Mouse (Mus musculus) retina, embryonic 14.5 days (tissue): ENCODE measurements around the gene Aco2.
A peak's percentile ranks its signal among the peaks of the same experiment; 100 is the strongest.
"Not testable (repeated sequence)": the region's sequence is repeated elsewhere in the genome, so short reads cannot be mapped to it uniquely, and the experiment has no call there.

Experiments used
- DNase-seq: peaks from one replicate; pipeline ENCODE4 v3.0.0-alpha.2; 2015; ENCODE audit warnings: low spot score

Aco2 gene

GRCm38 (mm10) chr15:81879531-81880401 is 7.7 kb downstream of the Aco2 start:
- DNase-seq: peak; percentile 10

DNA sequence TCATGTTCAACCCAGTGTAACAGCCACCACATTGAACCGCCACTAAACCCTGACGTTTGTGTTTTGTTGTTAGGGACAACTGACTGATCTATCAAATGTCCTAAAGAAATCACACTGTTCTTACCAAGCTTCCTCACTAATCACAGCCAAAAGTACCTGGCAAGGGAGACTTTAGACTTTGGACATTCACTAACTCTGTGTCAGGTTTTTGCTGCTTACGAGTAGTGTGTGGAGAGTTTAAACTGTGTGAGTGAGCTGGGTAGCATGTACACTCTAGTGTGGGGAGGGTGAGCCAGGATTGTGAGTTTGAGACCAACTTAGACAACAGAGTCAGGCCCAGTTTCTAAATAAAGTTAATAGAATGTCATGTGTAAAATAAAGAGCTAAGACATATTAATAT is 10.2 kb downstream of the Aco2 start:
- DNase-seq: no peak

DNA sequence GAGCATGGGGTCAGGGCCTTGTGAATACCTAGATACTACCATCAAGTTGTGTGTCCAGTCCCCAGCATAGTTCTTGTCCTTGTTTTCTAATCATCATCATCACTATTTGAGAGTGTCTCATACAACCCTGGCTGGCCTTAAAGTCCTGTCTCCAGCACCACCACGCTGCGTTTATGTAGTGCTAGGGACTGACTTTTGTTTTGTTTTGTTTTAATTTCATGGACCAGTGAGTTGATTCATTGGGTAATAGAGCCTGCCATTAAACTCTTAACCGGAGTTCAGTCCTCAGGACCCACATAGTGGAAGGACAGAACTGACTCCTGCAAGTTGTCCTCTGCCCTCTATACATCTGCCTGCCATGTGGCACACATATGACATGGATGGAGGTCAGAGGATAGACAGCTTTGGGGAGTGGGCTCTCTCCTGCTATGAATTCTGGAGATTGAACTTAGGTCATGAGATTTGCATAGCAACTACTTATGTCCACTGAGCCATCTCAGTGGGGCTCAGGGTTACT is 13.4 kb downstream of the Aco2 start:
- no peak for DNase-seq

- DNase-seq: no peak
Measured at GRCm38 (mm10) chr15:81886795-81887550, 14.9 kb downstream of the Aco2 start.

- no peak for DNase-seq
Measured at GRCm38 (mm10) chr15:81889175-81889574, 17.1 kb downstream of the Aco2 start.

DNA sequence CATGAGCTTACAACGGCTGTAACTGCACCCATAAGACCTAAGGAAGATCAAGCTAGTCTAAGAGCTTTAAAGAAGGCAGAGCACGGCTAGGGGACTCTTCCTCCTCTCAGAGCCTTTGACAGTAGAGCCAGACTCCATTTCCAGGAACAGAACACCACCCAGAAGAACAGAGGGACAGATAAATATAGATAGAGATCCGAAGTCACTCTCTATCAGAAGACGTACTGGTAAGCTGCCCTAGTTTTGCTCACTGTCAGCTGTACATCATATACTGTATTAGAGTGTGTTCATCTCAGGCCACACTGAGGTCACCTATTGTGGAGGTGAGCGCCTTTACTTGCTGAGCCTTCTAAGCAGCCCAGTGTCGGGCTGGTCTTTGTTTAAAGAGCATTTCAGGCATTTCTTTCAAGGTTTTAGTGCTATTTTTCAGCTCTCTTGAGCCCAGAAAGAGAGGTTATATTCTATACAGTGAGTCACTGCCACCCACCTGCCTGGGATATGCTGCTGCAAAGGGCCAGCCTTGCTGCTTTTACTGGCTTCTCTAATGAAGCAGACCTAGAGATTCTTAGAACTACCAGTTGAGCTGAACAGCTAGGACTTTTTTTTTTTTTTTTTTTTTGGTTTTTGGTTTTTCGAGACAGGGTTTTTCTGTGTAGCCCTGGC is 19.2 kb downstream of the Aco2 start:
- no peak for DNase-seq

DNA sequence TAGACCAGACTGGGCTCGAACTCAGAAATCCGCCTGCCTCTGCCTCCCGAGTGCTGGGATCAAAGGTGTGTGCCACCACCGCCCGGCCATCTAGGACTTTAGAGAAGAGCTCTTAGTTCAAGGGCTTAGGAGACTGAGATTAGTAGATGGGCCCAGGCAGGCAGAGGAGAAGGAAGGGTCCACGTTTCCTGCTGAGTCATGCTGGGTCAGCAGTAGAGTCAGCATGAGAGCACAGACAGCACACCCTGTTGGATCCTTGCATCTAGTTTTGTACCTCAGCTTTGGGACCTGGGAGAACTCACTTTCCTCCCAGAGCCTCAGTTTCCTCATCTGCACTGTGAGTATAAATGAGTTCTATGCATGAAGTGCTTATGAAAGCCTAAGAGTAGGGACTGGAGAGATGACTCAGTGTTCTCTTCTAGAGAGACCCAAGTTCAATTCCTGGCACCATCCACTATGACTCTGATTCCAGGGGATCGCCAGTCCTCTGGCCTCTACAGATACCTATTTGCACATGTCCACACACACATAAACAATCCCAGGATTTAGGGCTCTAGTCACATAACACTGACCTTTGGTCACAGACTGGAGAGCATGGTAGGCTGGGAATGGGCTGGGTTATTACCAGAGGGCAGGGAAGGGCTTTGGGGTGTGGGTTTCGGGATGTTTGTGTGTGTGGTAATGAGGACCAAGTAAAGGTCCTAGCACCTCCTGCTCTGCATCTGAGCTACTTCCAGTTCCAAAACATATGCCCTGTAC is 19.9 kb downstream of the Aco2 start:
- DNase-seq: no peak

DNA sequence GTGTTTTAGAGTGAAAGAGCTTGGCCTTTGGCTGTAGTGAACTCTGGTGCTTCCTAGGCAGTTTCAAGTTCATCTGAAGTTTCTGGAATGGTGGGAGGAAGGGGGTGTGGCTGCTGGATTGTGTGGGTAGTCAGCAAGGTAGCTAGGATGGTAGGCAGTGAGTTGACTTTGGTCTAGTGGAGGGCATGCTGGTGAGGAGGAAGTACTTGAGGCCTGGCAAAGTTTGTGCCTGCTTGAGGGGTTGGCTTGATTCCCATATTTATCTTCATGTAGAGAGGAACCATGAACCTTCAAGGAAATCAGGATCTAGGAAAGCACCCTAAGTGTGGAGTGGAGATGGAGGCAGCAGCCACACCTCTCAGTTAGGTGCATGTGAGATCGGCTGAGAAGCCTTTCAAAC is 21.9 kb downstream of the Aco2 start:
- DNase-seq: no peak

- no peak for DNase-seq
Measured at GRCm38 (mm10) chr15:81896407-81896806, 24.3 kb downstream of the Aco2 start.

DNA sequence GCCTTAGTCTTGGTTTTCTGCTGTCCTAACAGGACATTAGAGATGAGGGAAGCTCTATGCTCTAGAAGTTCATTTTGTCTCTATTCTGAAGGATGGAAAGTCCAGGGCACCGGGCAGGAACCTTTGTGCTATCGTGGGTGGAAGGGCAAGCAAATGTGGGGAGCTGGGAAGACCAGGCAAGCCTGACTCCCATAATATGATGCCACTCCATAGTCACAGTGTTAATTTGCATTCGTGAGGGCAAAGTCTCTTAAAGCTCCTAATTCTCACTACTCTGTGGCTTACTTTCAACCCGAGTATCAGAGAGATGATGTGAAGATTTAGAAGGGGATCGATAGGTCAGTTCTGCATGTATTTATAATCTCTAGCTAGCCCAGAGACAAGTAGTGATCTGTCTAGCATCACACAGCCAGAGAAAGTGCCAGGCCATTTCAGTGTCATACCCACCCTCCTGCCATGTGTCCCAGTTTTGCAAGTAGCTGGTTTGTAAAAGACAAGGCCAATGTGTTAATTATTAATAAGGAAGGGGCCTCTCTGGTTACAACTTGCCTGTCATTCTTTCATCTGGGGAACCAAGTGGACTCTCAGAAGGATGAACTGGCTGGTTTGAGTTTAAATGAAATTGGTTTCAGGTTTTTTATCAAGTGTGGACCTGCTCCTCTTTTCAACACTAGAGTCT is 25.6 kb downstream of the Aco2 start:
- DNase-seq: no peak

DNA sequence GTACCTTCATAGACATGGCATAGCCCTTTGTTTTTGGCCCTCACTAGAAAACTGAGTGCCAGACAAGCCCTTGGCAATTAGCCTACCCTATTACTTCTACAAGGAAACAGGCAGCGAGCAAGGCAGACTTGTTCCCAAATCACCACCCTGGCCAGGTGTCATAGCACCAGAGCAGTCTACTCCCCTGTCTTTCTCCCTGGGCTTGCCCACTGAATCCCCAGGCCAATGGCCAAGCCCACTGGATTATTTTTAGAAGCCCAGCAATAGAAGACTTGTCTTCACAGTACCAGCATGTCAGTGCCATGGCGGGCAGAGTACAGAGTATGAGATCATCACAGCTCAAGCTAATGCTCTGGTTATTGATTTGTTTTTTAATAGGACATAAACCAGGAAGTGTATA is 26.6 kb downstream of the Aco2 start:
- no peak for DNase-seq

- peak; percentile 83 for DNase-seq
Measured at GRCm38 (mm10) chr15:81904939-81905338, 32.8 kb downstream of the Aco2 start.

- DNase-seq: no peak
Measured at GRCm38 (mm10) chr15:81907953-81908352, 35.8 kb downstream of the Aco2 start.

- not testable (repeated sequence) for DNase-seq
Measured at GRCm38 (mm10) chr15:81908767-81909166, 36.7 kb downstream of the Aco2 start.

DNA sequence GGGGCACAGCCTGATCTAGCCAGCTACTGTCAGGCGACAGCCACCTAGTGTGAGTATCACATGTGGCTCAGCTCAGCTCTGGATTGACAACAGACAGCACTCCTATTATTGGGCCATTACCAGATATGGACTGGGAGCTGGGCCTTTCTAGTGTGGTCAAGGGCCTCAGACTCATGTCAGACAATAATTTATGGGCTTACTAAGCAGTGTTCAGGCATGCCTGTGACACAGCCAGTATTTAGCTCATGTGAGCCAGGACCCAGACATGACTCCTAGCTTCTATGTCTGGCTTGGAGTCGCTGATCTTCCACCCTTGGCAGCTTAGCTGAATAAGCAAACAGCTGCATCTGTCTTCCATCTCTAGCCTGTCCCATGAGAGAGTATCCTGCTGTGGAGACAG is 40.4 kb downstream of the Aco2 start:
- DNase-seq: no peak

- no peak for DNase-seq
Measured at GRCm38 (mm10) chr15:81914668-81915067, 42.6 kb downstream of the Aco2 start.

DNA sequence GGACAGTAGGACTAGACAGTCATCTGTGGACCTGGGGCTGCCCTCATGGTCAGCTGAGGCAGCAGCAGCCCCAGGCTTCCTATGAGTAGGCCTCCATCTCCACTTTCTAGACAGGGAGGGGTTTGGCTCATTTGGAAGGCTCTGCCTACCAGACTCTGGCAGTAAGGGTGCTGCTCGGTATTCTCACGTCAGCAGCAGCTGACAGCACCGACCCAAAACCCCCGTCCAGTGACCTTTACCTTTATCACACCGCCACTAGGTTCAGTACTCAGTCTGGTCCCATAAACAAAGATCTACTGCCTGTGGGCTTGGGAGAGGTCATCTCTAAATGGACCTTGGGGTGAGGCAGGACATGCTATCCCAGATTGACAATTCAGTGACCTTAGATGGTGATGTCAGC is 43.6 kb downstream of the Aco2 start:
- DNase-seq: no peak

DNA sequence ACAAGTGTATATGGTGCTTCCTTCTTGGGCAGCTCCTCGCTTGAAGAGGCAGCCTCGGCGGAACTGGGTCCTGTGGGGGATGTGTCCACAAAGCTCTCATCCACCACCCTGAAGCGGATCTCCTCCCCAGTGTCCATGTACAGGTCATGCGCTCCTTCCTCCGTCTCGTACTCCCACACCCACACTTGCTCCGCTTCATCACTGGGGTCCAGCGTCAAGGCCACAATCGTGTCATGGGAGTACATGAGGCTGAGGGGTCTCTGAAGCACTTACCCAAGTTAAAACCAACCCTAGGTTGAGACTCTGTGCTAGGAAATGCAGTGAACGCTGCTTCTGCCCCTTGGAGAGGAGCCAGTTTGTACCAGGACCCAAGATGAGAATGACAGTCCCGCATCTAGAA is 45.1 kb downstream of the Aco2 start:
- DNase-seq: no peak

DNA sequence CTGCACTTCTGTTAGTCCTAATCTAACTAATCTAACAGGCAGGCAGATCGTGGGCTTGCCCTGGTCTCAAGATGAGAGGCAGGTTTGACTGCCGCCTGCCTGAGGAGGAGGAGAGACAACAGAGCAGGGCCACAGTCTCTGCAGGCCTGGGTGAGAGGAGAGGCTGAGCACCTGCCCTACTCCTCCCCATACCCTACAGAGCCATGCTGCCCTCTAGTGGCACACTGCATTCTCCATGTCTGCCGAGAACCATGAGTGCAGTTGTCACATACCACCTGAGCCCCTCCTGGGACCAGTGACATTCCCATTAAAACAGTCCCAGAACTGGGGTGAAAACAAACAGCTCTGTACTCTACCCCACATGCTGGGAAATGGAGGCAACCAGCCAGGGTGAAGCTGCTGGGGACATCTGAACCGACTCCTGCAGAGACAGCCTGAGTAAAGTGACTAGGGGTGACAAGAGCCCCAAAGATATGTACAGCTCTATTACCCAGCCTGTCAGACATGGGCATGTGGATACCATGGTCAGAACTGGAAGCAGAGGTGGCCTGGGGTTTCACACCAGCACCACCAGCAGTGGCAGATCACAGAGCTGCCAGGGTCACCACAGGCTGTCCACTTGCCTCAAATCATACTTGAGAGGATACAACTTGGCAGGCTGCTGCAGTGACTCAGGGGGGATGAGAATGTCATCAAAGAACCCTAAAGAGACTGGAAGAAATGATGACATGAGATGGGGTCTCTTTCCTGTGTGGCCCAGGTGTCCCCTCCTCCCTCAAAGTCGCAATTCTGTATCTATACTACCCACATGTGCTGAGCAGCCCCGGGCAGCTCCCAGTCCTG is 45.7 kb downstream of the Aco2 start:
- peak; percentile 80 for DNase-seq

DNA sequence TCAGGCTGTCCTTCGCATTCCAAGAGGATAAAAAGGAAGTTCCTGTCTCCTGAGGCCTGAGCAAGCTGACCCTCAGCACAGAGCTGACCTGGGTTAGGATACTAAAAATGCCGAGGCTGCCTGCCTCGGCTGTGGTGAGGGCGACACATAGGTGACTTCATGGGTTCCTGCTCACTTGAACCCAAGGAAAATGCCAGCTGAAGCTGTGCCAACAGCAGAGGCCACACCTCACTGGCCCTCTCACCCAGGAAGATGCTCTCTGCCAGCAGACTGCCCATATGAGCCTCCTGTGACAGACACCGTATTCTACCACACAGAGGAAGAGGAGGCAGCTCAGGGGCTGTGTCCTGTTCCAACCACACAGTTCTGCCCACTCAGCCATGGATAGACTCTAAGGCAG is 47.0 kb downstream of the Aco2 start:
- no peak for DNase-seq
